Mouse (Mus musculus): Measurements from ENCODE around the gene Bhmt2.

DNA sequence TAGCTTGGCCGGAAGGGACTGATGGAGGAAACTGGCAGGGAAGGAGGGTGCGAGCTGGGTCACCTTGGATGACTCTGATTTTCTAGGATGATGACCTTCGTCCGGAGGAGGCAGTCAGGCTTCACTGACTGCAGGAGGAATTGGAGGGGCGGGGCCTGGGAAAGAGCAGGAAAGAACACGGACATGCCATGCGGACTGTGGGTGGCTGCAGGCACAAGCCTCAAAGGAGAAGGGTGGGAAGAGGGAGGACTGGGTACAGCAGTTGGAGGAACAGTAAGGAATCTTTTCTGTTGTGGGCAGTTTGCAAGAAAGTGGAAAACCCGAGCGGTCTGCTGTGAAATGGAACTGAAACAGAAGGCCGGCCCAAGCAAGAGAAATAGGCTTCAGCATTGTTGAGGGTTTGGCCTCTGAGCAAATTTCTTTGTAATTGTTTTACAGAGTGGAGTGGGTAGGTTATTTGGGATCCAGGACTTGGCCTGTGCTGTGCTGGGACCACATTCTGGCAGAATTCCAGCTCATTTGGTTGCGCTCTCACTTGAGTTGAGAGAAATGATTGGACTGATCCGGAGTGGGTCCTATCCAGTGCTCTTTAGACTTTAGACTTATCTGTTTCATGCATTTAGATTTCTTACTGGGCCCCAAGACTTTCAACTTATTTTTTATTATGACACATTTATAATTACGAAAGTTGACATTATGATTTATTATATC lies 67.1 kb downstream of the Bhmt2 start:
- no peak for TF ChIP-seq CTCF (IDR thresholded peaks at IDR 0.05; ENCODE audit: extremely low read depth, insufficient read length, insufficient replicate concordance, low read depth, low read length)
- TF ChIP-seq POLR2A (IDR thresholded peaks at IDR 0.05; ENCODE audit: low read depth, low read length): no peak
